Mouse (Mus musculus): Measurements from ENCODE around the gene Fuca1. TPM values are rescaled to one million over a fixed set of nuclear protein-coding genes. Genes with fewer than 3 reads are reported as not detected.

Fuca1 gene
- polyA plus RNA-seq, 1 experiment from 2014 or later = 54.7 TPM

Other genes starting within 250 kb of the Fuca1 start
- gene Ifnlr1, start 234.4 kb upstream of the Fuca1 start, polyA plus RNA-seq (2016; fragmentation: Nextera tagmentation; extraction: Ambion mirVana) = 0.24 and 0.43 TPM in 2 replicates
- gene Il22ra1, start 192.6 kb upstream of the Fuca1 start, polyA plus RNA-seq (2016; fragmentation: Nextera tagmentation; extraction: Ambion mirVana) = not detected in 2 replicates
- 0.03 and 0.12 TPM in 2 replicates for gene Myom3, start 161.0 kb upstream of the Fuca1 start, polyA plus RNA-seq (2016; fragmentation: Nextera tagmentation; extraction: Ambion mirVana)
- gene Srsf10, start 65.0 kb upstream of the Fuca1 start, polyA plus RNA-seq (2016; fragmentation: Nextera tagmentation; extraction: Ambion mirVana) = 351 and 371 TPM in 2 replicates
- 189 and 199 TPM in 2 replicates for gene Pnrc2, start 46.9 kb upstream of the Fuca1 start, polyA plus RNA-seq (2016; fragmentation: Nextera tagmentation; extraction: Ambion mirVana)
- 0.13 and 0.27 TPM in 2 replicates for gene Cnr2, start 25.3 kb upstream of the Fuca1 start, polyA plus RNA-seq (2016; fragmentation: Nextera tagmentation; extraction: Ambion mirVana)
- gene Hmgcl, start 25.7 kb downstream of the Fuca1 start, polyA plus RNA-seq (2016; fragmentation: Nextera tagmentation; extraction: Ambion mirVana) = 52.7 and 54.1 TPM in 2 replicates
- gene Gale, start 43.0 kb downstream of the Fuca1 start, polyA plus RNA-seq (2016; fragmentation: Nextera tagmentation; extraction: Ambion mirVana) = 32.1 and 32.8 TPM in 2 replicates
- 162 and 163 TPM in 2 replicates for gene Lypla2, start 51.9 kb downstream of the Fuca1 start, polyA plus RNA-seq (2016; fragmentation: Nextera tagmentation; extraction: Ambion mirVana)
- 56.0 and 58.3 TPM in 2 replicates for gene Pithd1, start 66.5 kb downstream of the Fuca1 start, polyA plus RNA-seq (2016; fragmentation: Nextera tagmentation; extraction: Ambion mirVana)
- gene Eloa, start 101.0 kb downstream of the Fuca1 start, polyA plus RNA-seq (2016; fragmentation: Nextera tagmentation; extraction: Ambion mirVana) = 34.2 and 36.1 TPM in 2 replicates
- gene Rpl11, start 132.7 kb downstream of the Fuca1 start, polyA plus RNA-seq (2016; fragmentation: Nextera tagmentation; extraction: Ambion mirVana) = 294 and 304 TPM in 2 replicates
- gene Id3, start 222.8 kb downstream of the Fuca1 start, polyA plus RNA-seq (2016; fragmentation: Nextera tagmentation; extraction: Ambion mirVana) = 355 and 390 TPM in 2 replicates